Mouse (Mus musculus) kidney, postnatal 25 days (tissue): Measurements from ENCODE around the gene Rad54l2.

Source experiments
- DNase-seq, 2 experiments: peaks; one replicate each; pipeline ENCODE4 v3.0.0; 2021; ENCODE audit warnings: mixed read lengths in 2 of 2

The Rad54l2 gene

GRCm38 (mm10) chr9:106788812-106789321 lies at the start of gene Rad54l2:
Gene Rad54l2 (minus strand): TSS chr9:106789194.
- DNase-seq: peak; percentile 87 to 93

- DNase-seq: peak; percentile 94 to 96
Measured at GRCm38 (mm10) chr9:106822381-106823104, 33.5 kb upstream of the Rad54l2 start.

GRCm38 (mm10) chr9:106821618-106822380 lies 32.8 kb upstream of the Rad54l2 start, which contains the start of gene Dcaf1:
Gene Dcaf1 (plus strand): TSS chr9:106821874.
- peak; percentile 96 to 98 for DNase-seq

GRCm38 (mm10) chr9:106821050-106821617 lies 32.1 kb upstream of the Rad54l2 start:
- DNase-seq: no peak

- DNase-seq: peak in 1 of 2 experiments; percentile 33
Measured at GRCm38 (mm10) chr9:106819201-106819600, 30.2 kb upstream of the Rad54l2 start.

- DNase-seq: no peak
Measured at GRCm38 (mm10) chr9:106818191-106818590, 29.2 kb upstream of the Rad54l2 start.

- DNase-seq: no peak
Measured at GRCm38 (mm10) chr9:106806503-106806902, 17.5 kb upstream of the Rad54l2 start.

- DNase-seq: peak; percentile 58 to 77
Measured at GRCm38 (mm10) chr9:106790831-106791230, 1.8 kb upstream of the Rad54l2 start.

- no peak for DNase-seq
Measured at GRCm38 (mm10) chr9:106789363-106789762, 369 bp upstream of the Rad54l2 start.

GRCm38 (mm10) chr9:106787979-106788811 lies 799 bp downstream of the Rad54l2 start:
- DNase-seq: no peak

GRCm38 (mm10) chr9:106785206-106785605 lies 3.8 kb downstream of the Rad54l2 start:
- DNase-seq: peak; percentile 9 to 40

GRCm38 (mm10) chr9:106783554-106783953 lies 5.4 kb downstream of the Rad54l2 start:
- peak; percentile 25 to 71 for DNase-seq

- no peak for DNase-seq
Measured at GRCm38 (mm10) chr9:106780086-106780485, 8.9 kb downstream of the Rad54l2 start.

- no peak for DNase-seq
Measured at GRCm38 (mm10) chr9:106778319-106778718, 10.7 kb downstream of the Rad54l2 start.

- DNase-seq: no peak
Measured at GRCm38 (mm10) chr9:106777423-106777822, 11.6 kb downstream of the Rad54l2 start.

GRCm38 (mm10) chr9:106776116-106776515 lies 12.9 kb downstream of the Rad54l2 start:
- no peak for DNase-seq

- no peak for DNase-seq
Measured at GRCm38 (mm10) chr9:106771770-106772169, 17.2 kb downstream of the Rad54l2 start.

GRCm38 (mm10) chr9:106770216-106770615 lies 18.8 kb downstream of the Rad54l2 start:
- no peak for DNase-seq

- no peak for DNase-seq
Measured at GRCm38 (mm10) chr9:106769781-106770180, 19.2 kb downstream of the Rad54l2 start.

GRCm38 (mm10) chr9:106756421-106756820 lies 32.6 kb downstream of the Rad54l2 start:
- no peak for DNase-seq

- DNase-seq: no peak
Measured at GRCm38 (mm10) chr9:106755776-106756175, 33.2 kb downstream of the Rad54l2 start.

GRCm38 (mm10) chr9:106754311-106754710 lies 34.7 kb downstream of the Rad54l2 start:
- DNase-seq: no peak
